Mouse (Mus musculus): ENCODE results near the gene Ppp1r12b. TPM values are rescaled to one million over a fixed set of nuclear protein-coding genes. Genes with fewer than 3 reads are reported as not detected.

Ppp1r12b gene
- total RNA-seq (2023), result 10 to 100 TPM in 1 of 2 experiments, 1 to 10 TPM in 1; 9.5 to 10.6 TPM

GRCm38 (mm10) chr1:134955637-134956176 lies at the start of gene Ppp1r12b:
TSS of gene Ppp1r12b (minus strand) at chr1:134955942.

GRCm38 (mm10) chr1:134962053-134962803 lies 6.5 kb upstream of the Ppp1r12b start, which contains the start of gene Ube2t:
TSS of gene Ube2t (plus strand) at chr1:134962565.

Other genes with a start within 250 kb of the Ppp1r12b start
- gene Ube2t, start 6.6 kb upstream of the Ppp1r12b start, total RNA-seq (2023), result 10 to 100 TPM; 10.5 to 13.7 TPM
- not detected for gene Lgr6, start 149.3 kb upstream of the Ppp1r12b start, total RNA-seq (2023)
- 10 to 100 TPM; 60.2 to 62.5 TPM for gene Ptpn7, start 176.8 kb upstream of the Ppp1r12b start, total RNA-seq (2023)
- 10 to 100 TPM; 85.1 to 85.3 TPM for gene Arl8a, start 190.9 kb upstream of the Ppp1r12b start, total RNA-seq (2023)
- gene Gpr37l1, start 211.7 kb upstream of the Ppp1r12b start, total RNA-seq (2023), result not detected

Measured in neutrophil, adult 83 days (primary cell).